Mouse (Mus musculus) liver, postnatal 0 days (tissue): ENCODE measurements at regions not wholly inside any gene's neighbourhood (a gene's known extent, or its start where the extent isn't known, plus 50 kb on each side); places are given as distances from the start of the nearest gene placed in this dataset.

Experiments used
- CTCF ChIP-seq: sonication (generic); IDR thresholded peaks from 2 replicates; pipeline ENCODE4 v1.5.1; 2016; ENCODE audit warnings: antibody characterized with exemption, low read depth
- EP300 ChIP-seq: IDR thresholded peaks from 2 replicates; pipeline ENCODE4 v1.6.1; 2016; ENCODE audit warnings: antibody characterized with exemption, low read depth, mild to moderate bottlenecking

DNA sequence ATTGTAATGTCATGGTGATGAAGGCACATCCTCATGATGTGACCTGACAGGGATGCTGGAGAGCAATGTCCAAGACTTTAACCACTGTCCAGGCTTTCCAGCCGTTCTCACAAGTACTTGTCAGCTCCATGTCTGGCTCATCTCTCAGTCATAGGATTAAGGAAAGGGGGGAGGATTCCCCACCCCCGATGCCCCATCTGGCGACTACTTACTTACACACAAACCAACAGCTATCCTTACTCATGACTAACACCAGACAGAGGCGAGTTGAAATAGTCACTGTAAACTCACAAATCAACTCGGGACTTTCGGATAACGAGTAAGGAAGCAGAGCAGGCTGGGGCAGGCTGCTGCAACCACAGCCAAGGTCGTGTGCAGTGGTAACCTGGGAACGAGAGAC, 149.5 kb upstream of the Irf2bp2 start:
- TF ChIP-seq CTCF (no peak), EP300 (no peak)
